Mouse (Mus musculus) heart, adult 2 months (tissue): Measurements from ENCODE around the gene Plk2.

ENCODE experiments used
- CTCF ChIP-seq: fragments of 200-600 bp; IDR thresholded peaks from 2 replicates; pipeline ENCODE4 v1.8.1; 2022; ENCODE audit warnings: antibody characterized with exemption, mild to moderate bottlenecking, moderate library complexity
- EP300 ChIP-seq: fragments of 200-500 bp; IDR thresholded peaks from 2 replicates; pipeline ENCODE4 v1.6.1; 2011; ENCODE audit warnings: low read depth, low read length, control low read depth; ENCODE audit not compliant: insufficient read depth
- POLR2A ChIP-seq: fragments of 200-500 bp; IDR thresholded peaks from 2 replicates; pipeline ENCODE4 v1.6.1; 2011; ENCODE audit warnings: mild to moderate bottlenecking, low read depth, low read length, control low read depth; ENCODE audit not compliant: insufficient read depth

DNA sequence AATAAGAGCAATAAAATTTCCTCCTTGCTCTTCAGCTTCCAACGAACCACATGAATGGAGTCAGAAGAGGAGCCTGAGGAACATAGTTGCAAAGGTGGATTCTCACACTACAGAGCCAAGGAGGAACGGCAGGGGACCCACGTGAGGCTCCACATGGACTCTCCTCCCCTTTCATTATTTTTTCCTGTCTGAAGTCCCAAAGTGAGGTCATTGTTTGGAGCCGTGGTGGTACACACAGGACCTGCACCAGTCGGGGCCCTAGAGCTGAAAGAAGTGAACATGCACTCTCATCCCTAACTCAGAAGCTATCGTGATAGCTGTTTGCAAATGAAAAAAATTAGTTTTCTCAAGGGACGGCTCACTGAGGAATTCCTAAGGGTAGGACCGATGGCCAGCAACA lies 9.2 kb downstream of the Plk2 start:
- TF ChIP-seq CTCF (no peak), POLR2A (no peak), EP300 (no peak)
